Mouse (Mus musculus) hindbrain, postnatal 0 days (tissue): ENCODE results near the gene Usf2. TPM values are rescaled to one million over a fixed set of nuclear protein-coding genes. Genes with fewer than 3 reads are reported as not detected.
A peak's percentile ranks its signal among the peaks of the same experiment; 100 is the strongest.

ENCODE experiments used
- ATAC-seq: fragments of 200-750 bp; cut with Nextera tagmentation; 2 replicates; pipeline ENCODE4 v1.8.0; 2017; ENCODE audit warnings: mild to moderate bottlenecking, moderate TSS enrichment, moderate library complexity
- DNase-seq: peaks from one replicate; pipeline ENCODE4 v3.0.0-alpha.2; 2015; ENCODE audit warnings: low spot score
- H3K27ac ChIP-seq: fragments of 300-500 bp; sonication (generic); 2 replicates; pipeline ENCODE4 v1.5.1; 2014; ENCODE audit warnings: mild to moderate bottlenecking
- H3K27me3 ChIP-seq: fragments of 300-500 bp; sonication (generic); 2 replicates; pipeline ENCODE4 v1.6.1; 2014; ENCODE audit warnings: low read length, mixed read lengths; ENCODE audit not compliant: insufficient read depth
- H3K36me3 ChIP-seq: fragments of 300-500 bp; sonication (generic); 2 replicates; pipeline ENCODE4 v1.6.1; 2014; ENCODE audit warnings: low read length, mixed read lengths; ENCODE audit not compliant: insufficient read depth
- H3K4me1 ChIP-seq: fragments of 300-500 bp; sonication (generic); 2 replicates; pipeline ENCODE4 v1.6.1; 2014; ENCODE audit warnings: antibody characterized with exemption, low read length, mixed read lengths; ENCODE audit not compliant: insufficient read depth
- H3K4me2 ChIP-seq: fragments of 300-500 bp; sonication (generic); 2 replicates; pipeline ENCODE4 v1.6.1; 2014; ENCODE audit warnings: low read depth, mild to moderate bottlenecking, low read length, moderate library complexity, mixed read lengths
- H3K4me3 ChIP-seq: fragments of 300-500 bp; sonication (generic); 2 replicates; pipeline ENCODE4 v1.5.1; 2014; ENCODE audit warnings: low read length
- H3K9ac ChIP-seq: fragments of 300-500 bp; sonication (generic); replicated peaks from 2 replicates; pipeline ENCODE4 v1.6.1; 2014; ENCODE audit warnings: mild to moderate bottlenecking, low read length, moderate library complexity, mixed read lengths
- H3K9me3 ChIP-seq: fragments of 300-500 bp; sonication (generic); 2 replicates; pipeline ENCODE4 v1.6.1; 2016; ENCODE audit warnings: low read length, mixed read lengths
- CTCF ChIP-seq: IDR thresholded peaks from 2 replicates; pipeline ENCODE4 v1.5.1; 2016; ENCODE audit warnings: antibody characterized with exemption, control low read depth, low read depth
- WGBS: fragments of 180-500 bp; shearing (Covaris S2); extraction: QIAGEN DNeasy Blood & Tissue Kit; methylation state at CpG from one replicate; pipeline ENCODE4 v1.1.7; 2014; 5-methylcytosine and 5-hydroxymethylcytosine counted together
- polyA plus RNA-seq: library from polyadenylated mRNA; unstranded; fragments of >200 nt; fragmentation: Nextera tagmentation; extraction: Ambion mirVana; gene quantifications from 2 replicates; pipeline ENCODE4 v1.2.1, GENCODE M21; 2015
- total RNA-seq: library from RNA; depleted of rRNA; stranded (reverse); fragments of >200 nt; gene quantifications from 2 replicates; pipeline ENCODE4 v1.2.3, GENCODE M21; 2014; rRNA removed

Gene Usf2
- total RNA-seq (103 and 114 TPM in 2 replicates), polyA plus RNA-seq (27.1 and 28.0 TPM in 2 replicates)

- TF ChIP-seq CTCF: no peak
- H3K4me1 ChIP-seq: peaks cover 15% of the 10 kb centered on the region
- H3K9ac ChIP-seq: peak within 1 kb of the TSS; percentile 98
- H3K36me3 ChIP-seq: peaks cover 29% of the 10 kb centered on the region
- 0% methylated on average over 25 of the region's 82 CpGs for WGBS
- peak within 1 kb of the TSS; percentile 86 for H3K4me2 ChIP-seq
- peak within 1 kb of the TSS; percentile 98 for H3K27ac ChIP-seq
- ATAC-seq: peak; percentile 76
- DNase-seq: peak; percentile 91
- no peaks in the 10 kb centered on the region for H3K27me3 ChIP-seq
- H3K4me3 ChIP-seq: peak within 1 kb of the TSS; percentile 74
- no peaks in the 10 kb centered on the region for H3K9me3 ChIP-seq
These were observed at the start of gene Usf2 for GRCm38 (mm10) chr7:30956756-30957366. TSS of gene Usf2 (minus strand) at chr7:30956803.

- no peak for TF ChIP-seq CTCF
- no peaks in the 10 kb centered on the region for H3K9me3 ChIP-seq
- DNase-seq (no peak), ATAC-seq (no peak)
- no peak overlapping the region for H3K4me3 ChIP-seq
- H3K27ac ChIP-seq: no peak overlapping the region
- H3K27me3 ChIP-seq: no peaks in the 10 kb centered on the region
- H3K4me2 ChIP-seq: no peak overlapping the region
- 88% methylated on average over 8 of the region's 8 CpGs for WGBS
- no peaks in the 10 kb centered on the region for H3K4me1 ChIP-seq
- no peaks in the 10 kb centered on the region for H3K36me3 ChIP-seq
- no peak overlapping the region for H3K9ac ChIP-seq
These were observed 46.0 kb upstream of the Usf2 start for GRCm38 (mm10) chr7:31002650-31003049.

- H3K4me2 ChIP-seq: no peak overlapping the region
- H3K27ac ChIP-seq: no peak overlapping the region; the same call in 1 of the 2 replicates
- 26% methylated on average over 7 of the region's 7 CpGs for WGBS
- ATAC-seq (peak; percentile 58; the same call in 1 of the 2 replicates), DNase-seq (peak; percentile 75)
- no peak overlapping the region for H3K9ac ChIP-seq
- H3K4me3 ChIP-seq: no peak overlapping the region
- no peaks in the 10 kb centered on the region for H3K36me3 ChIP-seq
- no peak for TF ChIP-seq CTCF
- no peaks in the 10 kb centered on the region for H3K4me1 ChIP-seq
- H3K9me3 ChIP-seq: no peaks in the 10 kb centered on the region
- no peaks in the 10 kb centered on the region for H3K27me3 ChIP-seq
These were observed 44.0 kb upstream of the Usf2 start for GRCm38 (mm10) chr7:31000505-31001020.

- no peaks in the 10 kb centered on the region for H3K4me1 ChIP-seq
- 0 out of 2 replicates have a peak, but pooled peaks have one; percentile 4 for TF ChIP-seq CTCF
- no peaks in the 10 kb centered on the region for H3K9me3 ChIP-seq
- no peak for ATAC-seq
- no peak for DNase-seq
- H3K4me2 ChIP-seq: no peak overlapping the region
- H3K9ac ChIP-seq: no peak overlapping the region
- H3K27me3 ChIP-seq: no peaks in the 10 kb centered on the region
- 92% methylated on average over 2 of the region's 2 CpGs for WGBS
- no peak overlapping the region for H3K4me3 ChIP-seq
- H3K36me3 ChIP-seq: no peaks in the 10 kb centered on the region
- no peak overlapping the region for H3K27ac ChIP-seq
These were observed 39.9 kb upstream of the Usf2 start for GRCm38 (mm10) chr7:30996491-30996890.

GRCm38 (mm10) chr7:30993986-30994385 is 37.4 kb upstream of the Usf2 start:
- WGBS: 55% methylated on average over 5 of the region's 5 CpGs
- H3K4me1 ChIP-seq: no peaks in the 10 kb centered on the region
- ATAC-seq (no peak), DNase-seq (peak; percentile 26)
- TF ChIP-seq CTCF: no peak
- no peak overlapping the region for H3K27ac ChIP-seq
- no peak overlapping the region for H3K4me3 ChIP-seq
- no peaks in the 10 kb centered on the region for H3K36me3 ChIP-seq
- no peaks in the 10 kb centered on the region for H3K27me3 ChIP-seq
- no peaks in the 10 kb centered on the region for H3K9me3 ChIP-seq
- H3K4me2 ChIP-seq: no peak overlapping the region
- H3K9ac ChIP-seq: no peak overlapping the region

GRCm38 (mm10) chr7:30992148-30992547 is 35.5 kb upstream of the Usf2 start:
- Histone ChIP-seq H3K4me1 (no peaks in the 10 kb centered on the region), H3K9me3 (no peaks in the 10 kb centered on the region), H3K9ac (no peak overlapping the region), H3K4me3 (no peak overlapping the region), H3K27ac (no peak overlapping the region), H3K4me2 (no peak overlapping the region), H3K36me3 (no peaks in the 10 kb centered on the region), H3K27me3 (no peaks in the 10 kb centered on the region)
- DNase-seq (no peak), ATAC-seq (no peak)
- no peak for TF ChIP-seq CTCF
- 82% methylated on average over 5 of the region's 5 CpGs for WGBS
